Mouse (Mus musculus) ES-E14 (cell line): ENCODE measurements at regions not wholly inside any gene's neighbourhood (a gene's known extent, or its start where the extent isn't known, plus 50 kb on each side); places are given as distances from the start of the nearest gene placed in this dataset.

Experiments
- HCFC1 ChIP-seq: IDR thresholded peaks from 2 replicates; pipeline ENCODE4 v1.6.1; 2012; ENCODE audit warnings: low read length, inconsistent platforms, borderline replicate concordance; ENCODE audit not compliant: insufficient read depth
- ZC3H11A ChIP-seq: IDR thresholded peaks from 2 replicates; pipeline ENCODE4 v1.6.1; 2012; ENCODE audit warnings: low read depth, mild to moderate bottlenecking, inconsistent platforms, low read length, borderline replicate concordance
- ZNF384 ChIP-seq: IDR thresholded peaks from 2 replicates; pipeline ENCODE4 v1.6.1; 2012; ENCODE audit warnings: low read depth, low read length, inconsistent platforms

GRCm38 (mm10) chr2:157674906-157675305, 62.3 kb upstream of the Ctnnbl1 start:
- TF ChIP-seq ZNF384 (no peak), HCFC1 (no peak), ZC3H11A (no peak)
